Mouse (Mus musculus) liver, embryonic 14.5 days (tissue): ENCODE data around the gene Prap1. TPM values are rescaled to one million over a fixed set of nuclear protein-coding genes. Genes with fewer than 3 reads are reported as not detected.

Experiments
- ATAC-seq: fragments of 200-750 bp; cut with Nextera tagmentation; 2 replicates; pipeline ENCODE4 v1.8.0; 2017; ENCODE audit warnings: moderate number of reproducible peaks, mild to moderate bottlenecking, moderate library complexity; ENCODE audit not compliant: insufficient read depth
- DNase-seq, 3 experiments: peaks; one replicate each; pipeline ENCODE4 v3.0.0-alpha.2; 2012 to 2013; ENCODE audit warnings: low read depth in 3 of 3, low spot score in 3 of 3
- H3K27ac ChIP-seq: fragments of 300-500 bp; sonication (generic); 2 replicates; pipeline ENCODE4 v1.5.1; 2014; ENCODE audit warnings: moderate library complexity, mild to moderate bottlenecking, control low read depth, inconsistent platforms
- H3K27me3 ChIP-seq: fragments of 300-500 bp; sonication (generic); 2 replicates; pipeline ENCODE4 v1.6.1; 2014; ENCODE audit warnings: mild to moderate bottlenecking, low read length, moderate library complexity; ENCODE audit not compliant: control insufficient read depth, insufficient read depth
- H3K36me3 ChIP-seq: fragments of 300-500 bp; sonication (generic); replicated peaks from 2 replicates; pipeline ENCODE4 v1.6.1; 2014; ENCODE audit warnings: low read depth; ENCODE audit not compliant: control insufficient read depth, insufficient read depth
- H3K4me1 ChIP-seq, 2 experiments: fragments of 200-500 bp in 1 of 2; fragments of 300-500 bp in 1 of 2; sonication (generic) in 1 of 2; replicated peaks; 2 replicates each; pipeline ENCODE4 v1.6.1; 2012 to 2014; ENCODE audit warnings: antibody characterized with exemption in 1 of 2, inconsistent platforms in 1 of 2, low read length in 1 of 2; ENCODE audit not compliant: control insufficient read depth in 2 of 2, insufficient read depth in 2 of 2
- H3K4me2 ChIP-seq: fragments of 300-500 bp; sonication (generic); 2 replicates; pipeline ENCODE4 v1.6.1; 2014; ENCODE audit warnings: low read depth, mild to moderate bottlenecking, control low read depth, moderate library complexity
- H3K4me3 ChIP-seq, 2 experiments: fragments of 200-500 bp in 1 of 2; fragments of 300-500 bp in 1 of 2; sonication (generic) in 1 of 2; 2 replicates each; pipeline ENCODE4 v1.5.1; 2012 to 2014; ENCODE audit warnings: low read depth in 2 of 2, low read length in 2 of 2, mild to moderate bottlenecking in 2 of 2, control low read depth in 1 of 2, inconsistent platforms in 1 of 2, moderate library complexity in 1 of 2; ENCODE audit not compliant: insufficient read depth in 1 of 2
- H3K9ac ChIP-seq: fragments of 300-500 bp; sonication (generic); replicated peaks from 2 replicates; pipeline ENCODE4 v1.6.1; 2014; ENCODE audit warnings: mild to moderate bottlenecking, control low read depth, moderate library complexity
- H3K9me3 ChIP-seq: fragments of 300-500 bp; sonication (generic); 2 replicates; pipeline ENCODE4 v1.6.1; 2016; ENCODE audit warnings: low read length, mixed read lengths; ENCODE audit not compliant: control insufficient read depth
- CTCF ChIP-seq: IDR thresholded peaks from 2 replicates; pipeline ENCODE4 v1.5.1; 2016; ENCODE audit warnings: antibody characterized with exemption, low read depth, control low read depth
- EP300 ChIP-seq: IDR thresholded peaks from 2 replicates; pipeline ENCODE4 v1.6.1; 2016; ENCODE audit warnings: antibody characterized with exemption, low read depth
- WGBS: fragments of 180-500 bp; shearing (Covaris S2); extraction: QIAGEN DNeasy Blood & Tissue Kit; methylation state at CpG from one replicate; pipeline ENCODE4 v1.1.7; 2014; ENCODE audit not compliant: insufficient replicate concordance; 5-methylcytosine and 5-hydroxymethylcytosine counted together
- polyA plus RNA-seq, 2 experiments: library from polyadenylated mRNA; depleted of rRNA in 1 of 2; stranded (reverse) in 1 of 2; unstranded in 1 of 2; fragments of >200 nt; fragmentation: Nextera tagmentation in 1 of 2; extraction: Ambion mirVana in 1 of 2; gene quantifications; 2 replicates each; pipeline versions ENCODE4 v1.2.1 to v1.2.3; 2012 to 2014

The Prap1 gene
- polyA plus RNA-seq, 2 experiments: not detected

DNA sequence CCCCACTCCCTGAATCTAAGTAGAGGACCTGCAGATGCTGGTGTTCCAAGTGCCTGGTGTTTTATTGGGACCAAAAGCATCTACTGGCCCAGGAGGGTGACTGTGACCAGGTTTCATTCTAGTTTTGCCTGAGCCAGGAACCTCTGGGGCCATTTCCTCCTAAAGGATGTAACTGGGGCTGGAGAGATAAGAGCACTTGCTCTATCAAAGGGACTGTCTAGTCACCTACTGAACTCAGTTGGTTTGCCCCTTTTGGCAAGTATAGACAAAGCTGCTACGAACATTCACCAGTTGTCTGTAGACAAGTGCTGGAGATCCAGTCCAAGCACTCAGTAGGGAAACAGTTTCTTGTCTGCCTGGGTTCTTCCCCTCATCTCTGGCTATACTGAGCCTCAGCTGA is 5.3 kb downstream of the Prap1 start:
- Histone ChIP-seq H3K9ac (no peak overlapping the region), H3K27me3 (no peaks in the 10 kb centered on the region), H3K4me3 (no peak overlapping the region), H3K27ac (no peak overlapping the region), H3K9me3 (no peaks in the 10 kb centered on the region), H3K4me2 (no peak overlapping the region), H3K4me1 (peaks cover 0 to 6% of the 10 kb centered on the region in 2 experiments; a peak in 2 of 4 replicates), H3K36me3 (no peaks in the 10 kb centered on the region)
- DNase-seq (no peak), ATAC-seq (no peak)
- 17% methylated on average over 1 of the region's 1 CpGs for WGBS
- TF ChIP-seq EP300 (no peak), CTCF (no peak)

DNA sequence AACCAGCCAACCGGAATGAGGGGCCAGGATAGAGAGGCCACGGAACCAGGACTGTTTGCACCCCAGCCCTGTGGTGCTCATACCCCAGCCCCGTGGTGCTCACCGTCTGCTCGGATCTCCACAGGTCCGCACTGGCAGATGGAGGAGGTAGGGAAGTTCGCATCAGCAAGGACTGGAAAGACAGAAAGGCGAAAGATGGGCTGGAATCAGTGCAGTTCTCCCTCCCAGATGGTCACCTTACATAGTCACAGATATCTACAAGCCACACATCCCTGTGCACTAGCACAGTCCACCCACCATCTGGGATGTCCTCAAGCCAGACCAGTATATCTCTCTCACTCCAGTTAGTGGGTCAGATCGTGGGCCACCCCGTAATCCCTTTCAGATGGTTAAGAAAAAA is 8.3 kb downstream of the Prap1 start:
- Histone ChIP-seq H3K9me3 (no peaks in the 10 kb centered on the region), H3K4me2 (peak overlapping the region; percentile 79), H3K27ac (no peak overlapping the region), H3K4me3 (peak overlapping the region in 1 of 2 experiments; percentile 51; a peak in 1 of 4 replicates), H3K27me3 (no peaks in the 10 kb centered on the region), H3K36me3 (no peaks in the 10 kb centered on the region), H3K9ac (no peak overlapping the region), H3K4me1 (peaks cover 0 to 6% of the 10 kb centered on the region in 2 experiments; a peak in 2 of 4 replicates)
- ATAC-seq (no peak), DNase-seq (no peak)
- 66% methylated on average over 10 of the region's 10 CpGs for WGBS
- no peak for TF ChIP-seq EP300

DNA sequence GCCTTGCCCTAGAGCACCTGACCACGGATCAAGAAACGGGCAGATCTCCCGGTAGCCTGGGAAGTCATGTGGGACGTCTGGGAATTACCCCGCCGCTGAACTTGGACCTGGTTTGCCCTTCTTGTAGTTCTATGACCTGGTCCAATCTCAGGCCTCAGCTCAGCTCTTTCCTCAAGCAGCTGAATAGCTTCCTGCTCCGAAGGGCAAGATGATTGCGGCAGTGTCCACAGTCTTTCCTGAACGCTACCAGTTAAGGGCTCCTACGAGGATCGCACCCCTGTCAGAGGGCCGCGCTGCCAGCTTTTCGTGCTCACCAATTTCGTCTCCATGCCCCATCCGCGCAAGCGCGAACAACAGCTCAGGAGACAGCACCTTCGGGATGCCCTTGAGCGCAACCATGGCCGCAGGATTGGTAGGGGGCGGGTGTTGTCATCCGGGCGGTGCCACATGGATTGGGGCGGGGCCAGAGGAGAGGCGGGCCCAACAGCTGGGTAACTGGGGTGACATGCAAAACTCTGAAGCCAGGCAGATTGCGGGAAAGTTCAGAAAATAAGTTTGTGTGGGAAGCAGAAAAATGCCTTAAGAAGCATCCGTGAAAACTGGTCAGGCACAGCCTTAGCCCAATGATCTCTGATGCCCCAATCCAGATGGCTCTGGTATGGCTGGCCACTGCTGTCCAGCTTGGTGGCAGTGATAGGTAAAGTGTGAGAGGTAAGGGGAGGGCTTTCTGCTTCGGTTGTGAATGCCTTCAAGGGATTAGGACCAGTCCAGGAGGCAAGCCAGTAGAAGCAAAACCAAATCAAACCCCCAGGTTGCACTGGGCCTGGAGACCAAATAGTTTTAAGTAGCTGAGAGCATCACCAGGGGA is 9.0 kb downstream of the Prap1 start, which contains the start of gene Fuom:
Gene Fuom, minus strand, starts transcription at position 449 of the 868 bp plus-strand sequence.
- 4% methylated on average over 30 of the region's 30 CpGs for WGBS
- H3K4me1 ChIP-seq: peaks cover 0 to 6% of the 10 kb centered on the region in 2 experiments; a peak in 2 of 4 replicates
- H3K9ac ChIP-seq: peak within 1 kb of the TSS; percentile 38
- TF ChIP-seq CTCF (no peak), EP300 (no peak)
- H3K36me3 ChIP-seq: no peaks in the 10 kb centered on the region
- DNase-seq (peak; percentile 53 to 64 (median 60)), ATAC-seq (peak; percentile 82)
- H3K27ac ChIP-seq: no peak within 1 kb of the TSS
- H3K4me3 ChIP-seq: peak within 1 kb of the TSS; percentile 51 to 52
- H3K4me2 ChIP-seq: peak within 1 kb of the TSS; percentile 79
- H3K9me3 ChIP-seq: no peaks in the 10 kb centered on the region
- no peaks in the 10 kb centered on the region for H3K27me3 ChIP-seq

DNA sequence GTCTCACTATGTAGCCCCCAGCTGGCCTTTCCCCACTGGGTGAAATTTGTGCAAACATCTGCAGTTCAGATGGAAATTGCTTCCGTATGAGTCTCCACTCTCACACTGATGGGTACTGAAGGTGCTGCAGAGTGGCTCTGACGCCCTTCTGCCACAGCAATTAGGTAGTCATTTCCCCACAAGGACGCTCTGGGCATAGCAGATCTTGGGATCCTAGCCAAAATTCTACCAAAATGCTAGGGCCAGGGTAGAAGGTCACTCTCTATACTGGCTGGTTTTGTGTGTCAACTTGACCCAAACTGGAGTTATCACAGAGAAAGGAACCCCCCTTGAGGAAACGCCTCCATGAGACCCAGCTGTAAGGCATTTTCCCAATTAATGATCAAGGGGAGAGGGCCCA is 10.8 kb downstream of the Prap1 start:
- 57% methylated on average over 4 of the region's 4 CpGs for WGBS
- no peaks in the 10 kb centered on the region; the same call in 1 of the 2 replicates for H3K36me3 ChIP-seq
- DNase-seq: no peak
- no peak for ATAC-seq
- no peak overlapping the region for H3K27ac ChIP-seq
- H3K4me3 ChIP-seq: no peak overlapping the region
- TF ChIP-seq EP300 (no peak), CTCF (no peak)
- no peaks in the 10 kb centered on the region for H3K27me3 ChIP-seq
- H3K4me1 ChIP-seq: peaks cover 0 to 6% of the 10 kb centered on the region in 2 experiments; a peak in 2 of 4 replicates
- H3K9me3 ChIP-seq: no peaks in the 10 kb centered on the region
- no peak overlapping the region for H3K4me2 ChIP-seq
- H3K9ac ChIP-seq: no peak overlapping the region

DNA sequence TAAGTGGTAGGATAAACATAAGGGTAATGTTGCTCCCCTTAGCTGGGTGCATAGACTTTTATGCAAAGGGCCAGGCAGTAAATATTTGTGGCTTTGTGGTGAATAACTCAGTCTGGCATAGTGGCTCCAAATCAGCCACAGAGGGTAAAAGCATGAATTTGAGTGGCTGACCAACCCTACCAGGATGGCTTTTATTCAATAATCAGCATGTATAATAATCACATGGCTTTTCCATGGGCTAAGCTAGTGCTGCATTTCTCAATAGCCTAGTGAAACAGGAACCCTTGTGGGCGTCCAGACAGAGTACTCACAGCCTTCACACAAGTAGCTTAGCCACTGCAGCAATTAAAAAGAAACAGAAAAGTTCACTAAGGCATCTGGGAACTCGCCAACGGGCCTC is 18.7 kb downstream of the Prap1 start:
- no peak for ATAC-seq
- Histone ChIP-seq H3K9me3 (no peaks in the 10 kb centered on the region), H3K4me3 (no peak overlapping the region), H3K27ac (no peak overlapping the region), H3K36me3 (peaks cover 5% of the 10 kb centered on the region; the same call in 1 of the 2 replicates), H3K9ac (no peak overlapping the region), H3K4me1 (peaks cover 4 to 9% of the 10 kb centered on the region in 2 experiments), H3K4me2 (no peak overlapping the region), H3K27me3 (no peaks in the 10 kb centered on the region)
- no peak for TF ChIP-seq CTCF
- TF ChIP-seq EP300: no peak
- no peak for DNase-seq
- WGBS: 55% methylated on average over 3 of the region's 3 CpGs
